Mouse (Mus musculus): ENCODE measurements around the gene Plbd1.

DNA sequence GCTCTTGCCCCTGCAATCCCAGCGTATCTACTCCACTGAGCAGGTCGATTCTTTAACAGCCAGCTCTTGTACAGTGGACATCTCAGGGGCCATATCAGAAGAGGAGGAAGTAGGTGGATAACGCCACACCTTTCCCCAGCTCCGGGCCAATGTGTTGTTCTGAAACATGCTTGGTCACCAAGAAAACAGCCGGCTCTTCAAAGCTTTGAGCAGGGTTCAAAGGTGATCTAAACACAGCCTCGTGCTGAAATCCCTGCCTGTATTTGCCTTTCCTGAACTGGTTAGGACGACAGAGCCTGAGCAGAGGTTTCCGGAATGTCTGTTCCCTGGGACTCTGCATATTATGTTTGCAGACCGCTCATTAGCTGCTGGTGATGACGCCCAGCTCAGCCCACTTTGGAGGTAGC is 14.3 kb downstream of the Plbd1 start:
- TF ChIP-seq GATA1 (IDR thresholded peaks at IDR 0.05; ENCODE audit: low read length) (no peak), TAL1 (IDR thresholded peaks at IDR 0.05; ENCODE audit: low read length) (no peak)
